Mouse (Mus musculus) CH12.LX (cell line): ENCODE measurements at regions not wholly inside any gene's neighbourhood (a gene's known extent, or its start where the extent isn't known, plus 50 kb on each side); places are given as distances from the start of the nearest gene placed in this dataset.
A peak's percentile ranks its signal among the peaks of the same experiment; 100 is the strongest.

ENCODE experiments used
- DNase-seq: peaks from one replicate; pipeline ENCODE4 v3.0.0-alpha.2; 2013; ENCODE audit errors: extremely low read depth
- H3K27ac ChIP-seq: 2 replicates; pipeline ENCODE4 v1.5.1; 2012; ENCODE audit warnings: low read depth, mild to moderate bottlenecking, control low read depth, moderate library complexity; ENCODE audit not compliant: insufficient read depth
- H3K27me3 ChIP-seq: replicated peaks from 2 replicates; pipeline ENCODE3; 2012; ENCODE audit warnings: inconsistent platforms
- H3K36me3 ChIP-seq, 2 experiments: replicated peaks in 1 of 2; 2 replicates each; pipeline versions ENCODE3 to v1.6.1; 2012; ENCODE audit warnings: inconsistent platforms in 1 of 2, low read length in 1 of 2, mild to moderate bottlenecking in 1 of 2, mixed read lengths in 1 of 2, moderate library complexity in 1 of 2; ENCODE audit not compliant: control insufficient read depth in 1 of 2, insufficient read depth in 1 of 2
- H3K4me1 ChIP-seq, 2 experiments: 2 replicates each; pipeline ENCODE4 v1.6.1; 2012; ENCODE audit warnings: inconsistent platforms in 1 of 2, moderate library complexity in 1 of 2; ENCODE audit not compliant: insufficient read depth in 2 of 2, control insufficient read depth in 1 of 2
- H3K4me2 ChIP-seq: 2 replicates; pipeline ENCODE4 v1.6.1; 2012; ENCODE audit warnings: low read depth, mild to moderate bottlenecking, control low read depth; ENCODE audit not compliant: poor library complexity, insufficient read depth, severe bottlenecking
- H3K4me3 ChIP-seq, 3 experiments: fragments of 150-350 bp in 1 of 3; sonication (generic) in 1 of 3; replicated peaks in 1 of 3; 2 replicates each; pipeline versions ENCODE3 to v1.5.1; 2011 to 2012; ENCODE audit warnings: low read depth in 2 of 3, low read length in 2 of 3, mild to moderate bottlenecking in 2 of 3, moderate library complexity in 2 of 3, control low read depth in 1 of 3, improper control_type of control experiment in 1 of 3, inconsistent platforms in 1 of 3, mixed read lengths in 1 of 3; ENCODE audit not compliant: poor library complexity in 1 of 3
- H3K79me2 ChIP-seq: replicated peaks from 2 replicates; pipeline ENCODE4 v1.6.1; 2012; ENCODE audit warnings: mild to moderate bottlenecking, moderate library complexity; ENCODE audit not compliant: control insufficient read depth, poor library complexity, insufficient read depth, severe bottlenecking; ENCODE audit errors: extremely low read depth
- H3K9ac ChIP-seq: 2 replicates; pipeline ENCODE4 v1.6.1; 2012; ENCODE audit warnings: low read depth, mild to moderate bottlenecking, control low read depth, moderate library complexity; ENCODE audit not compliant: insufficient read depth
- H3K9me3 ChIP-seq: replicated peaks from 2 replicates; pipeline ENCODE3; 2012; ENCODE audit warnings: low read length, inconsistent platforms, mixed read lengths
- BHLHE40 ChIP-seq: IDR thresholded peaks from 2 replicates; pipeline ENCODE4 v1.6.1; 2011; ENCODE audit warnings: mild to moderate bottlenecking, low read depth, low read length, improper control_type of control experiment
- CHD2 ChIP-seq: IDR thresholded peaks from 2 replicates; pipeline ENCODE4 v1.6.1; 2011; ENCODE audit warnings: low read length, improper control_type of control experiment
- E2F4 ChIP-seq: IDR thresholded peaks from 2 replicates; pipeline ENCODE4 v1.6.1; 2011; ENCODE audit warnings: low read depth, low read length, improper control_type of control experiment; ENCODE audit not compliant: insufficient replicate concordance
- ETS1 ChIP-seq: conservative IDR thresholded peaks from 2 replicates; pipeline ENCODE4 v1.6.1; 2012; ENCODE audit warnings: low read depth, mild to moderate bottlenecking, inconsistent platforms, low read length, improper control_type of control experiment, moderate library complexity
- GABPA ChIP-seq: IDR thresholded peaks from 2 replicates; pipeline ENCODE4 v1.6.1; 2012; ENCODE audit warnings: low read depth, low read length, improper control_type of control experiment, inconsistent platforms; ENCODE audit not compliant: insufficient replicate concordance
- IRF4 ChIP-seq: IDR thresholded peaks from 2 replicates; pipeline ENCODE4 v1.6.1; 2014; ENCODE audit warnings: low read depth, mild to moderate bottlenecking, inconsistent platforms, low read length, improper control_type of control experiment
- JUND ChIP-seq: conservative IDR thresholded peaks from 2 replicates; pipeline ENCODE4 v1.6.1; 2011; ENCODE audit warnings: low read depth, low read length, improper control_type of control experiment
- MAX ChIP-seq: IDR thresholded peaks from 2 replicates; pipeline ENCODE4 v1.6.1; 2011; ENCODE audit warnings: low read length, improper control_type of control experiment
- MAZ ChIP-seq: IDR thresholded peaks from 2 replicates; pipeline ENCODE4 v1.6.1; 2012; ENCODE audit warnings: low read depth, mild to moderate bottlenecking, inconsistent platforms, low read length, improper control_type of control experiment, moderate library complexity
- MYC ChIP-seq: IDR thresholded peaks from 2 replicates; pipeline ENCODE4 v1.6.1; 2011; ENCODE audit warnings: low read depth, mild to moderate bottlenecking, improper control_type of control experiment, low read length
- NELFE ChIP-seq: IDR thresholded peaks from 2 replicates; pipeline ENCODE4 v1.6.1; 2011; ENCODE audit warnings: low read depth, low read length, improper control_type of control experiment
- PAX5 ChIP-seq: IDR thresholded peaks from 2 replicates; pipeline ENCODE4 v1.6.1; 2012; ENCODE audit warnings: low read length, inconsistent platforms, mixed read lengths
- POLR2A ChIP-seq: IDR thresholded peaks from 2 replicates; pipeline ENCODE4 v1.6.1; 2011; ENCODE audit warnings: low read depth, mild to moderate bottlenecking, improper control_type of control experiment, low read length
- POLR2AphosphoS2 ChIP-seq: IDR thresholded peaks from 2 replicates; pipeline ENCODE4 v1.6.1; 2011; ENCODE audit warnings: low read depth, low read length, improper control_type of control experiment
- SIN3A ChIP-seq: IDR thresholded peaks from 2 replicates; pipeline ENCODE4 v1.6.1; 2012; ENCODE audit warnings: low read length, improper control_type of control experiment, inconsistent platforms
- TCF12 ChIP-seq: IDR thresholded peaks from 2 replicates; pipeline ENCODE4 v1.6.1; 2014; ENCODE audit warnings: low read depth, mild to moderate bottlenecking, inconsistent platforms, low read length, improper control_type of control experiment
- USF1 ChIP-seq: IDR thresholded peaks from 2 replicates; pipeline ENCODE4 v1.6.1; 2014; ENCODE audit warnings: low read depth, mild to moderate bottlenecking, inconsistent platforms, low read length, improper control_type of control experiment
- USF2 ChIP-seq: conservative IDR thresholded peaks from 2 replicates; pipeline ENCODE4 v1.6.1; 2011; ENCODE audit warnings: low read depth, low read length, improper control_type of control experiment
- ZC3H11A ChIP-seq: IDR thresholded peaks from 2 replicates; pipeline ENCODE4 v1.6.1; 2012; ENCODE audit warnings: low read depth, mild to moderate bottlenecking, inconsistent platforms, low read length, improper control_type of control experiment
- ZKSCAN1 ChIP-seq: IDR thresholded peaks from 2 replicates; pipeline ENCODE4 v1.6.1; 2012; ENCODE audit warnings: low read depth, inconsistent platforms, low read length, improper control_type of control experiment, borderline replicate concordance
- ZNF384 ChIP-seq: IDR thresholded peaks from 2 replicates; pipeline ENCODE4 v1.6.1; 2012; ENCODE audit warnings: low read depth, low read length, improper control_type of control experiment, inconsistent platforms
- dilution Hi-C: fragments of 300-500 bp; cut with MboI; formaldehyde crosslinking; loops from 2 replicates; pipeline ENCODE4 v1.14.3; 2020; ENCODE audit warnings: low sequenced_read_pairs; ENCODE audit not compliant: extremely low pct_unique_long_range_greater_than_20kb, extremely low pct_ligation_motif_present
- in situ Hi-C: fragments of 300-500 bp; cut with MboI; formaldehyde crosslinking; loops from 3 replicates; pipeline ENCODE4 v1.14.3; 2019; ENCODE audit warnings: low sequenced_read_pairs, low pct_ligation_motif_present, low pct_unique_long_range_greater_than_20kb, mixed read lengths

GRCm38 (mm10) chr6:100974716-100975115 lies 141.3 kb downstream of the Ppp4r2 start:
- in situ Hi-C loops: no loop called here

GRCm38 (mm10) chr6:100975835-100976234 lies 142.4 kb downstream of the Ppp4r2 start:
- no peak for DNase-seq
- H3K27ac ChIP-seq: no peak overlapping the region
- H3K27me3 ChIP-seq: peaks cover 34% of the 10 kb centered on the region
- H3K36me3 ChIP-seq: no peaks in the 10 kb centered on the region
- no peaks in the 10 kb centered on the region for H3K4me1 ChIP-seq
- no peak overlapping the region for H3K9ac ChIP-seq
- H3K4me3 ChIP-seq: no peak overlapping the region
- dilution Hi-C loops (no loop called here), in situ Hi-C loops (no loop called here)
- TF ChIP-seq TCF12 (no peak), BHLHE40 (peak; percentile 27; the same call in 1 of the 2 replicates), NELFE (no peak), JUND (no peak), USF2 (peak; percentile 20; the same call in 1 of the 2 replicates), SIN3A (no peak), USF1 (peak; percentile 32; the same call in 1 of the 2 replicates), ZKSCAN1 (no peak), MAX (no peak)
- H3K4me2 ChIP-seq: no peak overlapping the region
- H3K79me2 ChIP-seq: no peaks in the 10 kb centered on the region
- H3K9me3 ChIP-seq: no peaks in the 10 kb centered on the region

More at GRCm38 (mm10) chr6:100974716-100975115, 141.3 kb downstream of the Ppp4r2 start:
- no peak for DNase-seq
- peaks cover 40% of the 10 kb centered on the region for H3K27me3 ChIP-seq
- H3K9ac ChIP-seq: no peak overlapping the region
- no peak overlapping the region for H3K27ac ChIP-seq
- no peak overlapping the region for H3K4me2 ChIP-seq
- H3K4me3 ChIP-seq: no peak overlapping the region
- dilution Hi-C loops: no loop called here
- no peak for TF ChIP-seq MYC
- TF ChIP-seq, all 38 proteins: peak for 0
- Histone ChIP-seq H3K79me2 (no peaks in the 10 kb centered on the region), H3K36me3 (no peaks in the 10 kb centered on the region), H3K9me3 (no peaks in the 10 kb centered on the region), H3K4me1 (no peaks in the 10 kb centered on the region)

DNA sequence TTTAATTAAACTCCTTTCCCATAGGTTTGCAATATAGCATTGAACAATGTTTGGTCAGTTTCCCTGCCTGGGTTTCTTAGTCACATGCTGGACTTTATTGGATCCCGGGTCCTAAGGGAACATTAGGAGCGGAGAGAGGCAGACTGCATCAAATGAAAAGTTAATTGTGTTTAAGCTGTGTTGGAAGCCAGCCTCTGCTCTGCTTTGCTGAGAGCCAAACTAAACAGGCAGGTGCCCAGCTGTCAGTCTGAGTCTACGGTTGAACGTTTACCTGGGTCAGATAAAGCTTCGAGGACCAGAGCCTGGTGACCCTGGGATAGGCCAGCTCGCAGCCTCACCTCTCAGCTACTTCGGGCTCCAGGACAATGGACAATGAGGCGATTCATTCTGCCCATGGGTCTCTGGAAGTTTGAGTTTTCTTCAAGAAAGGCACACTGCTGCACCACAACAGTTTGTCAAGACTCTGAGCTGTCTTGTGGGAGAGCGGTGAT lies 143.8 kb downstream of the Ppp4r2 start:
- no peak overlapping the region for H3K4me2 ChIP-seq
- H3K4me1 ChIP-seq: no peaks in the 10 kb centered on the region
- in situ Hi-C loops (no loop called here), dilution Hi-C loops (no loop called here)
- no peak for DNase-seq
- H3K36me3 ChIP-seq: no peaks in the 10 kb centered on the region
- no peak overlapping the region for H3K4me3 ChIP-seq
- no peak overlapping the region for H3K27ac ChIP-seq
- no peaks in the 10 kb centered on the region for H3K9me3 ChIP-seq
- H3K79me2 ChIP-seq: no peaks in the 10 kb centered on the region
- H3K9ac ChIP-seq: no peak overlapping the region
- no peak for TF ChIP-seq GABPA
- no peak for TF ChIP-seq MAZ
- TF ChIP-seq ZNF384: no peak
- no peak for TF ChIP-seq PAX5
- no peak for TF ChIP-seq CHD2
- no peak for TF ChIP-seq POLR2A
- no peak for TF ChIP-seq IRF4
- no peak for TF ChIP-seq E2F4
- no peak for TF ChIP-seq USF2
- TF ChIP-seq POLR2AphosphoS2: no peak
- TF ChIP-seq BHLHE40: no peak
- no peak for TF ChIP-seq ZC3H11A
- TF ChIP-seq NELFE: no peak
- TF ChIP-seq ZKSCAN1: no peak
- TF ChIP-seq ETS1: no peak
- H3K27me3 ChIP-seq: peaks cover 30% of the 10 kb centered on the region
